Mouse (Mus musculus) myocyte (in vitro differentiated cells): ENCODE results near the gene Nsf. TPM values are rescaled to one million over a fixed set of nuclear protein-coding genes. Genes with fewer than 3 reads are reported as not detected.

Source experiments
- H3K27me3 ChIP-seq: one replicate; pipeline ENCODE4 v1.6.1; 2011; ENCODE audit not compliant: control insufficient read depth, insufficient read depth, insufficient read length
- H3K36me3 ChIP-seq: one replicate; pipeline ENCODE4 v1.6.1; 2011; ENCODE audit not compliant: control insufficient read depth, insufficient read depth
- H3K4me2 ChIP-seq: one replicate; pipeline ENCODE4 v1.6.1; 2011; ENCODE audit warnings: low read depth, control low read depth
- H3K4me3 ChIP-seq: one replicate; pipeline ENCODE4 v1.5.1; 2011; ENCODE audit warnings: mild to moderate bottlenecking, control low read depth, moderate library complexity
- H3K79me2 ChIP-seq: one replicate; pipeline ENCODE4 v1.6.1; 2011; ENCODE audit not compliant: control insufficient read depth, insufficient read depth
- H3ac ChIP-seq: one replicate; pipeline ENCODE4 v1.6.1; 2011; ENCODE audit not compliant: control insufficient read depth, insufficient read length
- CEBPB ChIP-seq: IDR thresholded peaks from 2 replicates; pipeline ENCODE4 v1.6.1; 2011; ENCODE audit warnings: mild to moderate bottlenecking, moderate library complexity; ENCODE audit not compliant: poor library complexity, insufficient read depth, severe bottlenecking
- E2F4 ChIP-seq: IDR thresholded peaks from one replicate; pipeline ENCODE4 v1.6.1; 2011; ENCODE audit warnings: mild to moderate bottlenecking, control low read depth, moderate library complexity; ENCODE audit not compliant: insufficient read depth
- MAX ChIP-seq: IDR thresholded peaks from one replicate; pipeline ENCODE4 v1.6.1; 2011; ENCODE audit warnings: low read depth, mild to moderate bottlenecking, control low read depth
- MYOD1 ChIP-seq, 3 experiments: IDR thresholded peaks; one replicate each; pipeline ENCODE4 v1.6.1; 2011; ENCODE audit warnings: control low read depth in 2 of 3, low read depth in 2 of 3, mild to moderate bottlenecking in 2 of 3, moderate library complexity in 1 of 3; ENCODE audit not compliant: insufficient read length in 2 of 3, control insufficient read depth in 1 of 3
- MYOG ChIP-seq, 3 experiments: IDR thresholded peaks; one replicate each; pipeline ENCODE4 v1.6.1; 2011; ENCODE audit warnings: control low read depth in 2 of 3, low read depth in 2 of 3, mild to moderate bottlenecking in 2 of 3; ENCODE audit not compliant: insufficient read length in 2 of 3, control insufficient read depth in 1 of 3, insufficient read depth in 1 of 3
- POLR2A ChIP-seq: IDR thresholded peaks from one replicate; pipeline ENCODE4 v1.6.1; 2011; ENCODE audit warnings: low read depth, mild to moderate bottlenecking, control low read depth, moderate library complexity; ENCODE audit not compliant: insufficient read length
- POLR2AphosphoS2 ChIP-seq: IDR thresholded peaks from one replicate; pipeline ENCODE4 v1.6.1; 2011; ENCODE audit warnings: low read depth, control low read depth; ENCODE audit not compliant: insufficient read length
- REST ChIP-seq: IDR thresholded peaks from one replicate; pipeline ENCODE4 v1.6.1; 2011; ENCODE audit warnings: mild to moderate bottlenecking, control low read depth, moderate library complexity; ENCODE audit not compliant: insufficient read depth, insufficient read length
- SRF ChIP-seq: IDR thresholded peaks from one replicate; pipeline ENCODE4 v1.6.1; 2011; ENCODE audit warnings: low read depth; ENCODE audit not compliant: control insufficient read depth, insufficient read length
- TCF12 ChIP-seq: IDR thresholded peaks from one replicate; pipeline ENCODE4 v1.6.1; 2011; ENCODE audit warnings: mild to moderate bottlenecking, control low read depth; ENCODE audit not compliant: poor library complexity, insufficient read depth, severe bottlenecking
- TCF3 ChIP-seq: IDR thresholded peaks from one replicate; pipeline ENCODE4 v1.6.1; 2011; ENCODE audit warnings: low read depth, control low read depth; ENCODE audit not compliant: insufficient read length
- USF1 ChIP-seq: IDR thresholded peaks from one replicate; pipeline ENCODE4 v1.6.1; 2011; ENCODE audit warnings: low read depth, mild to moderate bottlenecking, control low read depth, moderate library complexity
- polyA plus RNA-seq: library from polyadenylated mRNA; unstranded; fragments of >200 nt; fragmentation: generic; extraction: Trizol; gene quantifications from one replicate; pipeline ENCODE4 v1.2.1, GENCODE M21; 2012; ENCODE audit warnings: missing spikeins

Nsf gene
- polyA plus RNA-seq, 1 experiment, result 17.2 TPM

GRCm38 (mm10) chr11:103984067-103984466 lies 30.2 kb upstream of the Nsf start:
- TF ChIP-seq SRF (no peak), REST (no peak), POLR2AphosphoS2 (no peak), MYOD1 (IDR thresholded peaks at IDR 0.05; ENCODE audit: control insufficient read depth in 1 of 3, insufficient read length in 2 of 3, low read depth in 2 of 3) (no peak)
- Histone ChIP-seq H3K79me2 (no peaks in the 10 kb centered on the region), H3K36me3 (peaks cover 15% of the 10 kb centered on the region)

GRCm38 (mm10) chr11:103981826-103982225 lies 28.0 kb upstream of the Nsf start:
- Histone ChIP-seq H3K36me3 (peaks cover 15% of the 10 kb centered on the region), H3K27me3 (no peaks in the 10 kb centered on the region), H3K4me3 (no peak overlapping the region), H3K4me2 (no peak overlapping the region), H3ac (no peak overlapping the region), H3K79me2 (no peaks in the 10 kb centered on the region)
- TF ChIP-seq REST (no peak), MYOG (IDR thresholded peaks at IDR 0.05; ENCODE audit: control insufficient read depth in 1 of 3, insufficient read depth in 1 of 3, insufficient read length in 2 of 3, low read depth in 2 of 3) (no peak), CEBPB (no peak), POLR2AphosphoS2 (no peak), USF1 (no peak)

More at GRCm38 (mm10) chr11:103984067-103984466, 30.2 kb upstream of the Nsf start:
- Histone ChIP-seq H3K4me3 (no peak overlapping the region), H3K4me2 (no peak overlapping the region), H3K27me3 (no peaks in the 10 kb centered on the region), H3ac (no peak overlapping the region)

GRCm38 (mm10) chr11:103979381-103979780 lies 25.5 kb upstream of the Nsf start:
- Histone ChIP-seq H3K4me3 (no peak overlapping the region), H3ac (no peak overlapping the region), H3K79me2 (no peaks in the 10 kb centered on the region), H3K27me3 (no peaks in the 10 kb centered on the region), H3K36me3 (peaks cover 18% of the 10 kb centered on the region), H3K4me2 (no peak overlapping the region)
- no peak for TF ChIP-seq MYOG (IDR thresholded peaks at IDR 0.05; ENCODE audit: control insufficient read depth in 1 of 3, insufficient read depth in 1 of 3, insufficient read length in 2 of 3, low read depth in 2 of 3)
- no peak for TF ChIP-seq POLR2A
- TF ChIP-seq E2F4, result no peak
- no peak for TF ChIP-seq TCF3
- no peak for TF ChIP-seq TCF12
- TF ChIP-seq MYOD1 (IDR thresholded peaks at IDR 0.05; ENCODE audit: control insufficient read depth in 1 of 3, insufficient read length in 2 of 3, low read depth in 2 of 3), result no peak
- TF ChIP-seq POLR2AphosphoS2, result no peak
- no peak for TF ChIP-seq CEBPB
- no peak for TF ChIP-seq SRF
- no peak for TF ChIP-seq USF1
- no peak for TF ChIP-seq REST
- TF ChIP-seq MAX, result no peak

GRCm38 (mm10) chr11:103970876-103971275 lies 17.0 kb upstream of the Nsf start:
- peaks cover 41% of the 10 kb centered on the region for H3K36me3 ChIP-seq
- no peak overlapping the region for H3K4me2 ChIP-seq

GRCm38 (mm10) chr11:103969278-103969677 lies 15.4 kb upstream of the Nsf start:
- Histone ChIP-seq H3K4me3 (no peak overlapping the region), H3K27me3 (no peaks in the 10 kb centered on the region), H3K36me3 (peaks cover 36% of the 10 kb centered on the region), H3K79me2 (peaks cover 34% of the 10 kb centered on the region), H3ac (no peak overlapping the region), H3K4me2 (no peak overlapping the region)
- TF ChIP-seq POLR2A (no peak), SRF (no peak), MAX (no peak), TCF12 (no peak), E2F4 (no peak), MYOD1 (IDR thresholded peaks at IDR 0.05; ENCODE audit: control insufficient read depth in 1 of 3, insufficient read length in 2 of 3, low read depth in 2 of 3) (no peak), CEBPB (no peak), TCF3 (no peak), POLR2AphosphoS2 (no peak), REST (no peak), MYOG (IDR thresholded peaks at IDR 0.05; ENCODE audit: control insufficient read depth in 1 of 3, insufficient read depth in 1 of 3, insufficient read length in 2 of 3, low read depth in 2 of 3) (no peak), USF1 (no peak)

More at GRCm38 (mm10) chr11:103970876-103971275, 17.0 kb upstream of the Nsf start:
- no peak overlapping the region for H3K4me3 ChIP-seq
- TF ChIP-seq TCF12 (no peak), POLR2AphosphoS2 (no peak), REST (no peak), MYOD1 (IDR thresholded peaks at IDR 0.05; ENCODE audit: control insufficient read depth in 1 of 3, insufficient read length in 2 of 3, low read depth in 2 of 3) (no peak), MYOG (IDR thresholded peaks at IDR 0.05; ENCODE audit: control insufficient read depth in 1 of 3, insufficient read depth in 1 of 3, insufficient read length in 2 of 3, low read depth in 2 of 3) (no peak)
- H3ac ChIP-seq, result no peak overlapping the region
- H3K27me3 ChIP-seq, result no peaks in the 10 kb centered on the region
- peaks cover 34% of the 10 kb centered on the region for H3K79me2 ChIP-seq
